Mouse (Mus musculus) testis, adult 2 months (tissue): ENCODE data around the gene Cdyl2.

Experiments used
- CTCF ChIP-seq: fragments of 200-500 bp; IDR thresholded peaks from 2 replicates; pipeline ENCODE4 v1.5.1; 2012; ENCODE audit warnings: low read depth, mild to moderate bottlenecking, inconsistent platforms, low read length, moderate library complexity; ENCODE audit not compliant: control insufficient read depth, insufficient read depth, insufficient replicate concordance
- POLR2A ChIP-seq: fragments of 200-500 bp; IDR thresholded peaks from 2 replicates; pipeline ENCODE4 v1.6.1; 2012; ENCODE audit warnings: low read depth, mild to moderate bottlenecking, inconsistent platforms, low read length, moderate library complexity; ENCODE audit not compliant: control insufficient read depth

GRCm38 (mm10) chr8:116543366-116543765 lies 189.4 kb downstream of the Cdyl2 start:
- TF ChIP-seq POLR2A (no peak), CTCF (no peak)
